Mouse (Mus musculus) CD4-positive, CD25-positive, alpha-beta regulatory T cell (primary cell): ENCODE measurements around the gene Tmem252. TPM values are rescaled to one million over a fixed set of nuclear protein-coding genes. Genes with fewer than 3 reads are reported as not detected.

Experiments used
- polyA plus RNA-seq: library from polyadenylated mRNA; unstranded; fragments of 100-300 nt; shearing (Covaris generic); gene quantifications from one replicate; pipeline ENCODE4 v1.2.1, GENCODE M21; 2017

Gene Tmem252
- polyA plus RNA-seq, result not detected

GRCm38 (mm10) chr19:24673762-24674161 lies at the start of gene Tmem252:
Gene Tmem252 (plus strand): TSS chr19:24674008.

Other genes starting within 250 kb of the Tmem252 start
- 46.5 TPM for gene Fam122a, start 196.7 kb upstream of the Tmem252 start, polyA plus RNA-seq
- gene Pip5k1b, start 118.1 kb upstream of the Tmem252 start, polyA plus RNA-seq, result 5.9 TPM
- not detected for gene Pgm5, start 187.8 kb downstream of the Tmem252 start, polyA plus RNA-seq
- gene Gm10053, start 201.7 kb downstream of the Tmem252 start, polyA plus RNA-seq, result 175 TPM
- not detected for gene Foxd4, start 227.2 kb downstream of the Tmem252 start, polyA plus RNA-seq